Mouse (Mus musculus) lung, postnatal 0 days (tissue): ENCODE measurements around the gene Mafg. TPM values are rescaled to one million over a fixed set of nuclear protein-coding genes. Genes with fewer than 3 reads are reported as not detected.

Experiments used
- ATAC-seq: fragments of 200-750 bp; cut with Nextera tagmentation; 2 replicates; pipeline ENCODE4 v1.8.0; 2017; ENCODE audit warnings: moderate library complexity
- DNase-seq: peaks from one replicate; pipeline ENCODE4 v3.0.0-alpha.2; 2016; ENCODE audit warnings: low spot score
- H3K27ac ChIP-seq: fragments of 300-500 bp; sonication (generic); 2 replicates; pipeline ENCODE4 v1.5.1; 2014; ENCODE audit warnings: antibody characterized with exemption, mild to moderate bottlenecking, low read length, mixed read lengths
- H3K27me3 ChIP-seq: fragments of 300-500 bp; sonication (generic); replicated peaks from 2 replicates; pipeline ENCODE4 v1.6.1; 2014; ENCODE audit warnings: low read length, mixed read lengths; ENCODE audit not compliant: insufficient read depth
- H3K36me3 ChIP-seq: fragments of 300-500 bp; sonication (generic); 2 replicates; pipeline ENCODE4 v1.6.1; 2014; ENCODE audit warnings: low read length, mixed read lengths; ENCODE audit not compliant: insufficient read depth
- H3K4me1 ChIP-seq: fragments of 300-500 bp; sonication (generic); 2 replicates; pipeline ENCODE4 v1.6.1; 2014; ENCODE audit warnings: antibody characterized with exemption, low read depth, low read length, mixed read lengths; ENCODE audit not compliant: insufficient read depth
- H3K4me2 ChIP-seq: fragments of 300-500 bp; sonication (generic); replicated peaks from 2 replicates; pipeline ENCODE4 v1.6.1; 2014; ENCODE audit warnings: low read depth, mild to moderate bottlenecking, low read length, moderate library complexity, mixed read lengths
- H3K4me3 ChIP-seq: fragments of 300-500 bp; sonication (generic); 2 replicates; pipeline ENCODE4 v1.5.1; 2014; ENCODE audit warnings: low read depth, low read length
- H3K9ac ChIP-seq: fragments of 300-500 bp; sonication (generic); replicated peaks from 2 replicates; pipeline ENCODE4 v1.6.1; 2014; ENCODE audit warnings: low read depth, mild to moderate bottlenecking
- H3K9me3 ChIP-seq: fragments of 300-500 bp; sonication (generic); 2 replicates; pipeline ENCODE4 v1.6.1; 2016; ENCODE audit warnings: low read length, mixed read lengths
- CTCF ChIP-seq: IDR thresholded peaks from 2 replicates; pipeline ENCODE4 v1.5.1; 2016; ENCODE audit warnings: antibody characterized with exemption, mild to moderate bottlenecking
- EP300 ChIP-seq: IDR thresholded peaks from 2 replicates; pipeline ENCODE4 v1.6.1; 2016; ENCODE audit warnings: antibody characterized with exemption, mild to moderate bottlenecking, control low read depth
- WGBS: fragments of 180-500 bp; shearing (Covaris S2); extraction: QIAGEN DNeasy Blood & Tissue Kit; methylation state at CpG from one replicate; pipeline ENCODE4 v1.1.7; 2014; 5-methylcytosine and 5-hydroxymethylcytosine counted together
- polyA plus RNA-seq: library from polyadenylated mRNA; unstranded; fragments of >200 nt; fragmentation: Nextera tagmentation; extraction: Ambion mirVana; gene quantifications from 2 replicates; pipeline ENCODE4 v1.2.1, GENCODE M21; 2015

Gene Mafg
- polyA plus RNA-seq, 1 experiment from 2014 or later: 25.9 TPM

- under 1% methylated on average over 75 of the region's 83 CpGs for WGBS
- H3K9ac ChIP-seq: peak within 1 kb of the TSS; percentile 62
- peak within 1 kb of the TSS; percentile 86 for H3K27ac ChIP-seq
- H3K4me3 ChIP-seq: peak within 1 kb of the TSS; percentile 79
- no peaks in the 10 kb centered on the region for H3K36me3 ChIP-seq
- DNase-seq (peak; percentile 98), ATAC-seq (peak; percentile 98)
- TF ChIP-seq CTCF (no peak; the same call in 1 of the 2 replicates), EP300 (0 out of 2 replicates have a peak, but pooled peaks have one; percentile 21)
- no peaks in the 10 kb centered on the region for H3K9me3 ChIP-seq
- H3K27me3 ChIP-seq: no peaks in the 10 kb centered on the region
- peaks cover 6% of the 10 kb centered on the region for H3K4me1 ChIP-seq
- H3K4me2 ChIP-seq: peak within 1 kb of the TSS; percentile 79
Measured at GRCm38 (mm10) chr11:120672687-120673593, 39.5 kb upstream of the Mafg start, which contains the start of gene Aspscr1. Gene Aspscr1 (plus strand): TSS chr11:120672973.

- no peak overlapping the region for H3K27ac ChIP-seq
- H3K27me3 ChIP-seq: 0 out of 2 replicates have a peak, but pooled peaks cover 7% of the 10 kb centered on the region
- no peaks in the 10 kb centered on the region for H3K36me3 ChIP-seq
- no peaks in the 10 kb centered on the region for H3K4me1 ChIP-seq
- no peaks in the 10 kb centered on the region for H3K9me3 ChIP-seq
- no peak overlapping the region for H3K4me3 ChIP-seq
- no peak overlapping the region for H3K4me2 ChIP-seq
- TF ChIP-seq CTCF: no peak
- no peak for TF ChIP-seq EP300
- H3K9ac ChIP-seq: no peak overlapping the region
- DNase-seq (no peak), ATAC-seq (peak; percentile 32; the same call in 1 of the 2 replicates)
- WGBS: 6% methylated on average over 3 of the region's 3 CpGs
Measured at GRCm38 (mm10) chr11:120666617-120667016, 33.2 kb upstream of the Mafg start.

DNA sequence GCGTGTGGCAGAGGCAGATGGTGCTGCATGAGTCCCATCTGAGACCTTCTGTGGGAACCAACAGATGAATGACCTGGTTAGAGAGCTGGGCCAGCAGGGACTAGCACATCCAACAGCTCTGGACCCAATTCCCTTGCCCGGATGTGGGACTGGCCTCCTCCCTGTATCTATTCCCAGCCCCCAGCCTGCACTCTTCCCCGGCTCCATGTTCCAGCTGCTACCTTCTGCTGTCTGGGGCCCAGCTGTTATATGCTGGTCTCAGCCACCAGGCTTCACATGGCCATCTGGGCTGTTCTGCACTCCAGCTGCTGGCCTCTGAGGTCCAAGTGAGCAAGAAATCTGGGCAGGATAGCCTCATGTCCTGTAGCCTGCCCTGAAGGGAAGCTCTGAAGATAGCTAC is 32.0 kb upstream of the Mafg start:
- Histone ChIP-seq H3K9me3 (no peaks in the 10 kb centered on the region), H3K36me3 (no peaks in the 10 kb centered on the region), H3K4me3 (no peak overlapping the region), H3K9ac (no peak overlapping the region), H3K27ac (0 out of 2 replicates have a peak overlapping the region, but pooled peaks have one; percentile 26), H3K27me3 (peaks cover 17% of the 10 kb centered on the region; the same call in 1 of the 2 replicates), H3K4me1 (peaks cover 4% of the 10 kb centered on the region), H3K4me2 (no peak overlapping the region)
- WGBS: 60% methylated on average over 3 of the region's 3 CpGs
- ATAC-seq (peak; percentile 83), DNase-seq (peak; percentile 79)
- TF ChIP-seq CTCF (no peak; the same call in 1 of the 2 replicates), EP300 (no peak)

- Histone ChIP-seq H3K4me1 (peaks cover 7% of the 10 kb centered on the region), H3K9me3 (no peaks in the 10 kb centered on the region), H3K4me3 (no peak overlapping the region), H3K4me2 (no peak overlapping the region), H3K36me3 (no peaks in the 10 kb centered on the region), H3K27ac (no peak overlapping the region), H3K9ac (no peak overlapping the region), H3K27me3 (peaks cover 34% of the 10 kb centered on the region)
- TF ChIP-seq CTCF: no peak
- no peak for TF ChIP-seq EP300
- ATAC-seq (no peak), DNase-seq (no peak)
- 85% methylated on average over 5 of the region's 5 CpGs for WGBS
Measured at GRCm38 (mm10) chr11:120663714-120664113, 30.3 kb upstream of the Mafg start.

DNA sequence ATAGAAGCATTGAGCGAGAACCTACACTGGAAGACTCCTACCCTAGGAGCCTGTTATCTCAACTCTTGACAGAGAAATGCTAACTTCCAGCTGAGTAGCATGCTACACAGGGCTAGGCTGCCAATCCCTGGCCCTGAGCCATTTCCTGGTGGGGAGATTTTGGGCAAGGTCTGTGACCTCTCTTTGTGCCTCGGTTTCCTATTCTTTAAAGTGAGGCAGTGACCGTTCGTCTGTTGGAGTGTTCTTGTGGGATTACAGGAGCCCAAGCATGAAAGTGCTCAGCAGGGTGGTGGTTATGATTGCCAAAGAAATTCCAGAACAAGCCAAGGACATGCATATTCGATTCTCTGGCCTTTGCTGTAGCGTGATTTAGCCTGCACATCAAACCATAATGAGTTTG is 29.4 kb upstream of the Mafg start:
- Histone ChIP-seq H3K27ac (no peak overlapping the region), H3K9me3 (no peaks in the 10 kb centered on the region), H3K27me3 (peaks cover 41% of the 10 kb centered on the region), H3K9ac (no peak overlapping the region), H3K36me3 (no peaks in the 10 kb centered on the region), H3K4me3 (no peak overlapping the region), H3K4me2 (no peak overlapping the region), H3K4me1 (peaks cover 7% of the 10 kb centered on the region)
- DNase-seq: no peak
- TF ChIP-seq EP300 (no peak), CTCF (no peak)
- ATAC-seq: no peak
- 41% methylated on average over 6 of the region's 6 CpGs for WGBS

DNA sequence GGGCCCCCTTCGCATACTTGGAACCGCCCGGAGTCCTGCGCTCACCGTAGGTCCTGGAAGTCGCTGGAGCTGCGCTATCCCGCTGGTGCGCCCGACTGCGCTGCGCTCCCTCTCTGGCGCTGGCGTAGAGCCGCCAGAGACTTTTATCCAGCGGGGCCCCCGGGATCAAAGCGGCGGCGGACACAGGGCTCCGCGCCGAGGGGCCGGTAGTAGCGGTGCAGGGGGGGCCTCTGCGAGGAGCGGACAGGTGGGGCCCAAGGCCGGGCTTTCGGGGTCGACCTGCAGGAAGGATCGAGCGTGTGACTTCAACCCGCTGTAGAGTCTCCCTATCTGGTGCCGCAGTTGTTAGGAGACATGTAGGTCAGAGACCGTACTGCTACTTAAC is 27.7 kb upstream of the Mafg start, which contains the start of gene Notum:
TSS of gene Notum (minus strand) at position 100 of the 385 bp plus-strand sequence.
- H3K27ac ChIP-seq: no peak within 1 kb of the TSS
- H3K4me3 ChIP-seq: peak within 1 kb of the TSS; percentile 45
- TF ChIP-seq CTCF: no peak
- TF ChIP-seq EP300: no peak
- peaks cover 7% of the 10 kb centered on the region for H3K4me1 ChIP-seq
- no peaks in the 10 kb centered on the region for H3K9me3 ChIP-seq
- peaks cover 41% of the 10 kb centered on the region for H3K27me3 ChIP-seq
- peak; percentile 1; the same call in 1 of the 2 replicates for ATAC-seq
- H3K4me2 ChIP-seq: peak within 1 kb of the TSS; percentile 79
- 4% methylated on average over 35 of the region's 35 CpGs for WGBS
- no peaks in the 10 kb centered on the region for H3K36me3 ChIP-seq
- no peak for DNase-seq
- H3K9ac ChIP-seq: no peak within 1 kb of the TSS
